Mouse (Mus musculus): Measurements from ENCODE around the gene Meis1.

Gene Meis1

DNA sequence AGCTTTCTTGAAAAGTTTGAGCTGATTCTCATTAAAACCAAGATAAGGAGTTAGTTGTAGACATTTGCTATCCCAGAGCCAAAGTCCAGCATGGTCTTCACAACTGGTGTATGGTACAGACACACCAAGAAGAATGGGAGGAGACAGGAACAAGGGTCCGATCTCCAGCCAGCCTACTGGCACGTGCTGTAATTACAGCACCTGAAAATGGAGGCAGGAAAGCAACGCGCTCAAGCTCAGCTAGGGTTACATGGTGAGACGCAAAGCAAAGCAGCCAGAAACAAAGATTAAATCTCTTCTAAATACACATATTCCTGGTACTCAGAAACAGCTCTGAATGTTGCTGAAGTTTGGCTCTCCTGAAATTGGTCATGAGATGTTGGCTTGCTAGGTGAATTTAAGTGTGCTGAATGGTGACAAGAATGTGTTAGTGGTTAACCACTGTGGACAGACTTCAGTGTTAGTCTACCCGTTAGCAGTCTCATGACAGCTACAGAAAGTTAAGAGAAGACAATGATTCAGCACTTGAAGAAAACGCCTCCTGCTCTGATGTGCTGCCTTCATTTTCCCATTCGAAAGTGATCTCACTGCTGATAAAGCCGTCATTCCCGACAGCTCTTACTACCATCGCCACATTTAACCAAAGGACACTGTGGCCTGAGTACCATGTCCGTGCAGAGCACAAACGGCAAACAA, 70.0 kb downstream of the Meis1 start:
- no peak for DNase-seq (ENCODE audit: low read depth, low spot score)

GRCm38 (mm10) chr11:18947434-18947833, 71.4 kb downstream of the Meis1 start:
- no peak for DNase-seq (ENCODE audit: low read depth, low spot score)

- DNase-seq (ENCODE audit: low read depth, low spot score), result peak; percentile 48
Measured at GRCm38 (mm10) chr11:18945778-18946177, 73.0 kb downstream of the Meis1 start.

GRCm38 (mm10) chr11:18944972-18945625, 73.7 kb downstream of the Meis1 start:
- peak; percentile 42 for DNase-seq (ENCODE audit: low read depth, low spot score)

DNA sequence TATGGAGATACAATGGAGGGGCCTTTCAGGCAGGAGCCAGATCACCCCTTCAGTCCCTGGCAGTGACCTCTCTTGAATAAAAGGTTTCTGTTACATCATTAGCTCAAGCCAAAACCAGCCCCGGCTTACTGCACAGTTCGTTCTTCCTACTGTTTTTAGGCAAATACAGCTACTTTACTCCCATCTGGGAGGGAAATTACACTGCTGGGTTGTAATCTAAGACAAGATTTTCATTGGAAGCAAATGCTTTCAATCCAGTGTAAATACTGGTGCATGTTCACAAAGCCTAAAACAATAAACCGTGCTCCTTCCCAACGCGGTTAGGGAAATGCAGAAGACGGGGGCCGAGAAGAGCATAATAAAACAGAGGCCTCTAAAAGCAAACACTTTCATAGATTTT, 74.6 kb downstream of the Meis1 start:
- DNase-seq (ENCODE audit: low read depth, low spot score), result no peak

- DNase-seq (ENCODE audit: low read depth, low spot score), result no peak
Measured at GRCm38 (mm10) chr11:18942990-18943389, 75.8 kb downstream of the Meis1 start.

DNA sequence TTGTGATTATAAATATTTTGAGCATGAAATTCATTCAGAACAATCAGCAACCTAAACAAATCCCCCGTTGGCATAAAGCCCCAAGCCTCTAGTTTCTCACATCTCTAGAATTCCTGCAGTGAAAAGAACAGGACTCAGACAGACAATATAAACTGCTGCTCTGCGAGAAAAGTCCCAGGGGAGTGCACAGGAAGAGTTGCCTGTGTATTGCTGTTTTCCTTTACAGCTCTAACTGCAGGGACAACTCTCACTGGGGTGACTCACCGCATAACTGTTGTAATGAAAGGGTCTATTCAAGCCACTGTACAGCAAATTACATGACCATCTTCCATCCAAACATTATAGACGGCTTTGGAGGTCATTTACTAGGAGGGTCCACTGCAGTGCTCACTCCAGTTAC, 77.9 kb downstream of the Meis1 start:
- DNase-seq (ENCODE audit: low read depth, low spot score), result no peak

DNA sequence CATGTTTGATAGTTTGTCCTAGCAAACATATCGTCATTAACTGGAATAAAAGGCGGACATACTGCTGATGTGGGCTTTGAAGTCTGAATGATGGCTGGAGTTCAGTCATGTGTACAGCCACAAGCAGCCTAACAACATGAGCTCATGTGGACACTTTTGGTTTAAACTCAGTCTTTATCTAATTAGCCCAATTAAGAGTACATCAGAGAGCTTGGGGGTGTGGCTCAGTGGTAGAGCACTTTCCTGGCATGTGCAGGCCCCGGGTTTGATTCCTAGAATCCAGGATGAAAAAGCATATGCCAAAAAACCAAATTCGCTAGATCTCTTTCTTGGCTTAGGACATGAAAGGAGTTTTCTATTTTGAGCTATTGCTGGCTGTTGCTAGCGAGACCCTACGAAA, 83.9 kb downstream of the Meis1 start:
- DNase-seq (ENCODE audit: low read depth, low spot score), result no peak

DNA sequence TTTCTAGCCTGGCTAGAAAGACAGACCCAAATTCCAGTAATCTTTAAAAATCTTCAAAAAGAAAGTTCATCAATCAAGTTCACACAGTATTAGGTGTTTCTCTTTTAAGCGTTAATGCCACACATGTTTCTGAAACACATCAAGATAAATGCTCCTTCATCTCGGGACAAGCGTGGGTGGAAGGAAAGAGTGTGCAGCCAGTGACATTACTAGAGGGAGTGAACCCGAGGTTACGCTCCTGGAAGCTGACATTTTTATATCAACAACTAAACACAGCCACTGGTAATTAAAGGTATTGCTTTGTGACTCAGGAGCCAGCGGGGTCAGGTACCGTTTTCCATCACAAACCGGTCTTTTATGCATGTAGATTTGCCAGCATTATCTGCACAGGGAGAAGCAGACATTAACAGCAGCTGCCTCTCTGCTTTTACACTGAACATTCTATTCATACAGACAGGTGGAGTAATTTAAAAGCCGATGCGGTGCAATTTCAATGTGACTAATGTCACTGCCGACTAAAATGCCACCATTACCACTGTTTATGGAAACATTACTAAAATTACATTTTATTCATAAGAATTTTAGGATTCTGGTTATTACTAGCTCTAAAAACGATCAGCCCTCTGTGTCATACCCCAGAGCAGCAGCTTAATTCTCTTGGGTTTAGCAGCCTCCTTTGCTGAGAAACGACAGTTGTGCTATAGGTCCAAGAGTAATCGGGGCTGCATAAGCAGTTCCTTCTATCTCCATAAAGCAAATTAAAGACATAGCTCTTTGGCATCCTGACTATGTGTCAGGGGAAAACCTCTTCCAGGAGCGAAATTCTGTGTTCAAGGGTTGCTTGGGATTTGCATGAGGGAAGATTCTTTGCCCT, 87.5 kb downstream of the Meis1 start:
- no peak for DNase-seq (ENCODE audit: low read depth, low spot score)

- DNase-seq (ENCODE audit: low read depth, low spot score), result no peak
Measured at GRCm38 (mm10) chr11:18929779-18930728, 88.7 kb downstream of the Meis1 start.

DNA sequence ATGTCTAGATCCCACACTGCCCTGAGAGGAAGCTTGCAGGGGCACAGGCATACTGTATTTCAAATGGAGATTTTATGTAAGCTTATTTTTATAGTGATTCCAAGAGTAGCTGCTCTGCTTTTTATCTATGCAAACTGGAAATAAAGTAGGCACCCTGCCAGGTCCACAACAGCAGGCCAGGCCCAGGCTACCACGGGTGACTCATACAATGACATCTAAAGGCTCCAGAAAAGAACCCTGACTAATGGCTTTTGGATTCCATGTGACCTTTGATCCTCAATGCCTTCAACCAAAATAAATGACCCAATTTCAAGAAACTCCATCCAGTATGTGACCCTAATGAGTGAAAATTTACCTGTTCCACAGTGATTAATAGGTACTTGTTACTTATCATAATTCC, 91.4 kb downstream of the Meis1 start:
- DNase-seq (ENCODE audit: low read depth, low spot score), result no peak

- DNase-seq (ENCODE audit: low read depth, low spot score), result no peak
Measured at GRCm38 (mm10) chr11:18926798-18927197, 92.0 kb downstream of the Meis1 start.

GRCm38 (mm10) chr11:18924583-18925334, 94.0 kb downstream of the Meis1 start:
- DNase-seq (ENCODE audit: low read depth, low spot score), result no peak

DNA sequence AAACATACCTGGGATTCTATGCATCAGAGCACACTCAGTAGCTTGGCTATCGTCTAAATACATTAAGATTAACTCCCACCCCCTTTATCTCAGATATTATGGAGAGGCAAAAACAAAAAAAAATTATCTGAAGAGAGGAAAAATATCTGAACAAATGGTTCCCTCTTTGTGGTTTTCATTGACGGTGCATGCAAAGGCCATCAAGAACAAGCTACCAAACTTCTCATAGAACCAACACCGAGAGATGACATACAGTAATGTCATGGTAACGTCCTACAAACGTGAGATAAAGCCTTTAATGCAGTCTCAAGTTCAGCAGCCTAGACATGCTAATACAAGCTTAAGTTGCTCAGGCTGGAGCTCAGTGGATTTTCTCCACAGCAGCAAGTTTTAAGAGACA, 95.5 kb downstream of the Meis1 start:
- no peak for DNase-seq (ENCODE audit: low read depth, low spot score)

- DNase-seq (ENCODE audit: low read depth, low spot score), result no peak
Measured at GRCm38 (mm10) chr11:18920651-18921050, 98.1 kb downstream of the Meis1 start.

DNA sequence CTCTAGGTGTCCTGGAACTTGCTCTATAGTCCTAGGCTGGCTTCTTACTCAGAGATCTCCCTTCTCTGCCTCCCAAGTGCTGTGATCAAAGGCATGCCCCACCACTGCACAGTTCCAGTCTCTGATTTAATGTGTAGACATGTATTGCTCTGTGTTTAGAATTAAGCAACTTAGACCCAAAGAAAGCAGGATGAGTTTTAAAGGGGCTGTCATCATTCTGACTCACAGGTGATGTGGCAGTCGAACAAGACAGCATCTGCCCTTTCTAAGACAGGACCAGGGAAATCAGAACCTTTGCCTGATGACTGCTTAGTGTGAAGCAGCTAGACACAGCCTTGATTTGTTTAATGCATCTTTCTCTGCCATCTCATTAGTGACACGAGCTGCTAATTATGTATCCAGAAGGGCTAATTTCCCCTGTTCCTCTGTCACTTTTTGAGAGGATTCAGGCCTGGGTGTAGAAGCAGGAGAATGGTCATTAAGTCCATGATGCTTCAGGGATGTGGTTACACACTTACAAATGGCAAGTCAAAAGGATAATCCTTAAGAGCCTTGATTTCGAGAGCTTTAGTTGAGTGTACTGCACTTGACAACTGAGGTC, 99.5 kb downstream of the Meis1 start:
- no peak for DNase-seq (ENCODE audit: low read depth, low spot score)

GRCm38 (mm10) chr11:18917887-18918286, 100.9 kb downstream of the Meis1 start:
- DNase-seq (ENCODE audit: low read depth, low spot score), result no peak

DNA sequence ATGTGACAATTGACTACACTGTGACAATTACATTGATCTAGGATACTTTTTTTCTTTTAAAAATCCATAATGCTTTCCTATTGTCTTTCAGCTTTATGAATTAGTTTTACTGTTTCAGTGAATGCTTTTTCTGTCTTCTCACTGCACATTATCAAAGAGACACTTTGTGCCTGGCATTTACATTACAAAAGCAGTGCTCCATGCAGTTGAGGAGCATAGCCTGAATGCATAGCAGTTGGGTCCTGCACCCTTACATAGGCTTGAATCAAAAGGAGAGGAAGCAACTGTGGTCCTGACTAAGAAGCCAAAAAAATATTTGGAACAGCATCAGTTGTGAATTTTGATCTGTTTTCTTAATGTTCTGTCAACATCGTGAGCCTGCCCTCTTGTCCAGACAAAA, 105.5 kb downstream of the Meis1 start:
- no peak for DNase-seq (ENCODE audit: low read depth, low spot score)

GRCm38 (mm10) chr11:18912311-18913019, 106.3 kb downstream of the Meis1 start:
- DNase-seq (ENCODE audit: low read depth, low spot score), result no peak

- DNase-seq (ENCODE audit: low read depth, low spot score), result no peak
Measured at GRCm38 (mm10) chr11:18906866-18907265, 111.9 kb downstream of the Meis1 start.
